Mouse (Mus musculus) kidney, postnatal 0 days (tissue): ENCODE data around the gene Sf3a3. TPM values are rescaled to one million over a fixed set of nuclear protein-coding genes. Genes with fewer than 3 reads are reported as not detected.

ENCODE experiments used
- ATAC-seq: fragments of 200-750 bp; cut with Nextera tagmentation; replicated peaks from 2 replicates; pipeline ENCODE4 v1.8.0; 2017; ENCODE audit warnings: low read depth, moderate number of reproducible peaks, moderate TSS enrichment, moderate library complexity; ENCODE audit not compliant: low FRiP score
- DNase-seq: peaks from one replicate; pipeline ENCODE4 v3.0.0-alpha.2; 2016; ENCODE audit warnings: low spot score
- H3K27ac ChIP-seq: fragments of 300-500 bp; sonication (generic); 2 replicates; pipeline ENCODE4 v1.5.1; 2014; ENCODE audit warnings: mild to moderate bottlenecking
- H3K27me3 ChIP-seq: fragments of 300-500 bp; sonication (generic); 2 replicates; pipeline ENCODE4 v1.6.1; 2014; ENCODE audit warnings: low read length, mixed read lengths; ENCODE audit not compliant: insufficient read depth
- H3K36me3 ChIP-seq: fragments of 300-500 bp; sonication (generic); 2 replicates; pipeline ENCODE4 v1.6.1; 2014; ENCODE audit warnings: low read length, mixed read lengths; ENCODE audit not compliant: insufficient read depth
- H3K4me1 ChIP-seq: fragments of 300-500 bp; sonication (generic); replicated peaks from 2 replicates; pipeline ENCODE4 v1.6.1; 2014; ENCODE audit warnings: antibody characterized with exemption, low read length, mixed read lengths; ENCODE audit not compliant: insufficient read depth
- H3K4me2 ChIP-seq: fragments of 300-500 bp; sonication (generic); 2 replicates; pipeline ENCODE4 v1.6.1; 2014; ENCODE audit warnings: mild to moderate bottlenecking, low read length, moderate library complexity, mixed read lengths
- H3K4me3 ChIP-seq: fragments of 300-500 bp; sonication (generic); replicated peaks from 2 replicates; pipeline ENCODE4 v1.5.1; 2014; ENCODE audit warnings: low read depth, low read length
- H3K9ac ChIP-seq: fragments of 300-500 bp; sonication (generic); 2 replicates; pipeline ENCODE4 v1.6.1; 2014; ENCODE audit warnings: low read depth, low read length
- H3K9me3 ChIP-seq: fragments of 300-500 bp; sonication (generic); replicated peaks from 2 replicates; pipeline ENCODE4 v1.6.1; 2016; ENCODE audit warnings: low read length, inconsistent platforms, mixed read lengths
- CTCF ChIP-seq: IDR thresholded peaks from 2 replicates; pipeline ENCODE4 v1.5.1; 2016; ENCODE audit warnings: antibody characterized with exemption, low read depth, mild to moderate bottlenecking, moderate library complexity
- WGBS: fragments of 180-500 bp; shearing (Covaris S2); extraction: QIAGEN DNeasy Blood & Tissue Kit; methylation state at CpG from one replicate; pipeline ENCODE4 v1.1.7; 2014; 5-methylcytosine and 5-hydroxymethylcytosine counted together
- polyA plus RNA-seq: library from polyadenylated mRNA; unstranded; fragments of >200 nt; fragmentation: Nextera tagmentation; extraction: Ambion mirVana; gene quantifications from 2 replicates; pipeline ENCODE4 v1.2.1, GENCODE M21; 2015

The Sf3a3 gene
- polyA plus RNA-seq, 1 experiment from 2014 or later = 92.4 TPM

GRCm38 (mm10) chr4:124685004-124685403, 29.6 kb upstream of the Sf3a3 start:
- Histone ChIP-seq H3K4me3 (no peak overlapping the region), H3K36me3 (peaks cover 30% of the 10 kb centered on the region), H3K9ac (no peak overlapping the region), H3K9me3 (no peaks in the 10 kb centered on the region), H3K4me2 (no peak overlapping the region), H3K4me1 (no peaks in the 10 kb centered on the region), H3K27ac (no peak overlapping the region), H3K27me3 (no peaks in the 10 kb centered on the region)
- TF ChIP-seq CTCF = peak; percentile 42; the same call in 1 of the 2 replicates
- 38% methylated on average over 4 of the region's 4 CpGs for WGBS
- ATAC-seq (no peak), DNase-seq (no peak)

GRCm38 (mm10) chr4:124685453-124685852, 29.1 kb upstream of the Sf3a3 start:
- peaks cover 26% of the 10 kb centered on the region for H3K36me3 ChIP-seq
- H3K4me2 ChIP-seq = no peak overlapping the region
- no peak overlapping the region for H3K4me3 ChIP-seq
- DNase-seq (no peak), ATAC-seq (no peak)
- H3K27ac ChIP-seq = no peak overlapping the region
- H3K9ac ChIP-seq = no peak overlapping the region
- TF ChIP-seq CTCF = no peak
- H3K4me1 ChIP-seq = no peaks in the 10 kb centered on the region
- no peaks in the 10 kb centered on the region for H3K9me3 ChIP-seq
- no peaks in the 10 kb centered on the region for H3K27me3 ChIP-seq
- WGBS = 55% methylated on average over 8 of the region's 8 CpGs

GRCm38 (mm10) chr4:124685897-124686402, 28.6 kb upstream of the Sf3a3 start:
- no peaks in the 10 kb centered on the region for H3K27me3 ChIP-seq
- no peaks in the 10 kb centered on the region for H3K4me1 ChIP-seq
- DNase-seq = no peak
- H3K4me3 ChIP-seq = no peak overlapping the region
- no peak overlapping the region; the same call in 1 of the 2 replicates for H3K27ac ChIP-seq
- WGBS = 63% methylated on average over 8 of the region's 8 CpGs
- peaks cover 21% of the 10 kb centered on the region for H3K36me3 ChIP-seq
- H3K4me2 ChIP-seq = no peak overlapping the region
- no peaks in the 10 kb centered on the region for H3K9me3 ChIP-seq
- no peak for TF ChIP-seq CTCF
- no peak for ATAC-seq
- H3K9ac ChIP-seq = 0 out of 2 replicates have a peak overlapping the region, but pooled peaks have one; percentile 40

- H3K4me3 ChIP-seq = no peak overlapping the region
- H3K4me1 ChIP-seq = 0 out of 2 replicates have a peak, but pooled peaks cover 5% of the 10 kb centered on the region
- ATAC-seq (no peak), DNase-seq (no peak)
- H3K27me3 ChIP-seq = no peaks in the 10 kb centered on the region
- TF ChIP-seq CTCF = no peak
- H3K9me3 ChIP-seq = no peaks in the 10 kb centered on the region
- no peak overlapping the region for H3K9ac ChIP-seq
- WGBS = 85% methylated on average over 8 of the region's 8 CpGs
- H3K36me3 ChIP-seq = no peaks in the 10 kb centered on the region
- no peak overlapping the region for H3K27ac ChIP-seq
- no peak overlapping the region for H3K4me2 ChIP-seq
Measured at GRCm38 (mm10) chr4:124691455-124691854, 23.1 kb upstream of the Sf3a3 start.

- no peaks in the 10 kb centered on the region for H3K36me3 ChIP-seq
- no peak for DNase-seq
- TF ChIP-seq CTCF = no peak
- H3K9me3 ChIP-seq = no peaks in the 10 kb centered on the region
- no peak overlapping the region for H3K27ac ChIP-seq
- H3K9ac ChIP-seq = peak overlapping the region; percentile 83
- no peak for ATAC-seq
- H3K4me1 ChIP-seq = 0 out of 2 replicates have a peak, but pooled peaks cover 5% of the 10 kb centered on the region
- H3K4me2 ChIP-seq = peak overlapping the region; percentile 77
- 57% methylated on average over 3 of the region's 3 CpGs for WGBS
- peak overlapping the region; percentile 74 for H3K4me3 ChIP-seq
- H3K27me3 ChIP-seq = no peaks in the 10 kb centered on the region
Measured at GRCm38 (mm10) chr4:124692416-124692861, 22.1 kb upstream of the Sf3a3 start.

GRCm38 (mm10) chr4:124693135-124693894, 21.3 kb upstream of the Sf3a3 start, which contains the start of gene Utp11:
Utp11 (minus strand) TSS chr4:124693600.
- TF ChIP-seq CTCF = no peak
- ATAC-seq (peak; percentile 96), DNase-seq (peak; percentile 98)
- peak within 1 kb of the TSS; percentile 74 for H3K4me3 ChIP-seq
- H3K9me3 ChIP-seq = no peaks in the 10 kb centered on the region
- peak within 1 kb of the TSS; percentile 83 for H3K9ac ChIP-seq
- H3K4me1 ChIP-seq = 0 out of 2 replicates have a peak, but pooled peaks cover 5% of the 10 kb centered on the region
- H3K27ac ChIP-seq = peak within 1 kb of the TSS; percentile 77
- H3K4me2 ChIP-seq = peak within 1 kb of the TSS; percentile 77
- no peaks in the 10 kb centered on the region for H3K36me3 ChIP-seq
- no peaks in the 10 kb centered on the region for H3K27me3 ChIP-seq
- WGBS = under 1% methylated on average over 43 of the region's 43 CpGs
